Mouse (Mus musculus) ES-E14 (cell line): ENCODE measurements around the gene Hbq1b.

Experiments used
- HCFC1 ChIP-seq: IDR thresholded peaks from 2 replicates; pipeline ENCODE4 v1.6.1; 2012; ENCODE audit warnings: low read length, inconsistent platforms, borderline replicate concordance; ENCODE audit not compliant: insufficient read depth
- MAFK ChIP-seq: IDR thresholded peaks from 2 replicates; pipeline ENCODE4 v1.6.1; 2014; ENCODE audit warnings: mild to moderate bottlenecking, low read depth, low read length, inconsistent platforms; ENCODE audit not compliant: insufficient read depth

DNA sequence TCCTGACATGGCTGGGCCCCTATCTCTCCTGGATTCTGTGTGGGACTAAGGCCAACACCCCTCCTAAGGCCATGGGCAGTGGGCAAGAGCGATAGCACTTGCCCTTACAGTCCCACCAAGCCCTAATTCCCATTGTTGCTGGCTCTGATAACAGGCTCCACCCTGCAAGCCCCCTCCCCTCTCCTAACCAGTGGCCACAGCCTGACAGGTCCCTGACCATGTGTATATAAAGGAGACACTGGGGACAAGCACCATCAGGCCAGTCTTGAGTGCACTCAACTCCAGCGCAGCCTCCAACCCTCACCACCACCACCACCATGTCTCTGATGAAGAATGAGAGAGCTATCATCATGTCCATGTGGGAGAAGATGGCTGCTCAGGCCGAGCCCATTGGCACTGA lies 10.4 kb upstream of the Hbq1b start, which contains the start of gene Hba-x:
- TF ChIP-seq MAFK (no peak), HCFC1 (no peak)
